ENCODE assay signal across 8 mouse cellular contexts in genomic region chr12:86433371-86433821, GRCm38 (mm10).
DNase-seq lines count a peak whose midpoint lies in the region; ATAC-seq and TF ChIP-seq lines count a peak whose summit lies in the region.

No protein-coding gene starts in this region.

- ATAC-seq in heart, embryonic 14.5 days (ENCODE audit: insufficient number of reproducible peaks, insufficient read depth, low FRiP score, low read depth) = peak; percentile 70
- ATAC-seq in neural tube, embryonic 11.5 days (ENCODE audit: insufficient read depth, low FRiP score, low TSS enrichment) = peak; percentile 83

- DNase-seq in brain, adult 2 months (ENCODE audit: low read depth, low spot score) = peak; percentile 88
- peak; percentile 79 for DNase-seq in kidney, postnatal 10 days
- peak; percentile 59 for DNase-seq in liver
- peak; percentile 84 for DNase-seq in neural tube, embryonic 11.5 days (ENCODE audit: low spot score)
- DNase-seq in thymus, postnatal 0 days (ENCODE audit: low spot score) = peak; percentile 62

- peak; percentile 32 for TF ChIP-seq CTCF in C2C12 (IDR thresholded peaks at IDR 0.05; ENCODE audit: control insufficient read depth, insufficient read depth, insufficient read length)
- TF ChIP-seq CTCF in embryonic fibroblast, embryonic 13.5 days (IDR thresholded peaks at IDR 0.05; ENCODE audit: borderline replicate concordance, insufficient read depth, low read length) = 0 out of 2 replicates have a peak, but pooled peaks have one; percentile 8

- TF ChIP-seq POLR2A in embryonic fibroblast, embryonic 13.5 days (IDR thresholded peaks at IDR 0.05; ENCODE audit: low read depth, low read length) = no peak

- no peaks in the 10 kb centered on the region for H3K4me1 ChIP-seq in embryonic fibroblast, embryonic 13.5 days (ENCODE audit: control insufficient read depth, insufficient read depth, low read length)
- no peaks in the 10 kb centered on the region for H3K4me1 ChIP-seq in heart, embryonic 14.5 days (ENCODE audit: control insufficient read depth in 2 of 2, insufficient read depth in 2 of 2, low read length in 2 of 2)
- H3K4me1 ChIP-seq in neural tube, embryonic 11.5 days (ENCODE audit: control insufficient read depth, insufficient read depth, low read length) = no peaks in the 10 kb centered on the region

- peak overlapping the region; percentile 59 for H3K4me2 ChIP-seq in heart, embryonic 14.5 days (ENCODE audit: low read length)
- H3K4me2 ChIP-seq in neural tube, embryonic 11.5 days (ENCODE audit: low read depth) = peak overlapping the region; percentile 31

- 3% methylated on average over 13 of the region's 13 CpGs for WGBS in heart, embryonic 14.5 days
- WGBS in neural tube, embryonic 11.5 days = 1% methylated on average over 11 of the region's 13 CpGs

- no peaks in the 10 kb centered on the region for H3K79me3 ChIP-seq in C2C12 (ENCODE audit: low read depth)

- no peaks in the 10 kb centered on the region for H3K79me2 ChIP-seq in C2C12 (ENCODE audit: control insufficient read depth, insufficient read depth)

- no peak overlapping the region for H3K4me3 ChIP-seq in C2C12 (ENCODE audit: insufficient read depth, poor library complexity, severe bottlenecking)
- H3K4me3 ChIP-seq in embryonic fibroblast, embryonic 13.5 days (ENCODE audit: insufficient read depth, low read length) = no peak overlapping the region
- peak overlapping the region; percentile 16 to 37; a peak in 3 of 4 replicates for H3K4me3 ChIP-seq in heart, embryonic 14.5 days (ENCODE audit: control insufficient read depth in 1 of 2, insufficient read depth in 1 of 2, low read depth in 1 of 2, low read length in 2 of 2)
- no peak overlapping the region for H3K4me3 ChIP-seq in neural tube, embryonic 11.5 days (ENCODE audit: low read depth, low read length)

- no peak overlapping the region for H3K9ac ChIP-seq in heart, embryonic 14.5 days (ENCODE audit: low read length)
- peak overlapping the region; percentile 39; the same call in 1 of the 2 replicates for H3K9ac ChIP-seq in neural tube, embryonic 11.5 days (ENCODE audit: low read length)

- H3K9me3 ChIP-seq in heart, embryonic 14.5 days (ENCODE audit: control insufficient read depth, low read length) = no peaks in the 10 kb centered on the region
- no peaks in the 10 kb centered on the region for H3K9me3 ChIP-seq in neural tube, embryonic 11.5 days (ENCODE audit: control insufficient read depth, low read length)

- H3K36me3 ChIP-seq in C2C12 (ENCODE audit: control insufficient read depth, insufficient read depth) = no peaks in the 10 kb centered on the region
- H3K36me3 ChIP-seq in heart, embryonic 14.5 days (ENCODE audit: control insufficient read depth, insufficient read depth, low read length) = no peaks in the 10 kb centered on the region
- H3K36me3 ChIP-seq in neural tube, embryonic 11.5 days (ENCODE audit: control insufficient read depth, insufficient read depth, low read length) = no peaks in the 10 kb centered on the region

- no peak overlapping the region for H3ac ChIP-seq in C2C12 (ENCODE audit: control insufficient read depth, insufficient read length, low read depth)

- H3K27me3 ChIP-seq in C2C12 (ENCODE audit: control insufficient read depth, insufficient read depth, insufficient read length) = peaks cover 16% of the 10 kb centered on the region
- 0 out of 2 replicates have a peak, but pooled peaks cover 4% of the 10 kb centered on the region for H3K27me3 ChIP-seq in heart, embryonic 14.5 days (ENCODE audit: control insufficient read depth, insufficient read depth, low read length)
- H3K27me3 ChIP-seq in neural tube, embryonic 11.5 days (ENCODE audit: control insufficient read depth, insufficient read depth, low read length) = no peaks in the 10 kb centered on the region

- H3K27ac ChIP-seq in embryonic fibroblast, embryonic 13.5 days (ENCODE audit: insufficient read depth, low read length) = no peak overlapping the region
- peak overlapping the region in 1 of 2 experiments; percentile 69; a peak in 1 of 4 replicates for H3K27ac ChIP-seq in heart, embryonic 14.5 days (replicated peaks in 1 of 2; ENCODE audit: control insufficient read depth in 1 of 2, insufficient read depth in 1 of 2, low read depth in 2 of 2, low read length in 2 of 2)
- no peak overlapping the region for H3K27ac ChIP-seq in neural tube, embryonic 11.5 days (ENCODE audit: low read depth, low read length)

TF ChIP-seq in C2C12, 6 proteins besides CTCF, POLR2A, EP300 and RAD21:
- TF ChIP-seq USF1 (IDR thresholded peaks at IDR 0.05; ENCODE audit: low read depth) = no peak
- TF ChIP-seq MYOG (IDR thresholded peaks at IDR 0.05; ENCODE audit: control insufficient read depth, extremely low read depth, insufficient read length) = no peak
- no peak for TF ChIP-seq MAX (IDR thresholded peaks at IDR 0.05)
- no peak for TF ChIP-seq MYOD1 (IDR thresholded peaks at IDR 0.05; ENCODE audit: control insufficient read depth, insufficient read length, low read depth)
- TF ChIP-seq FOSL1 (IDR thresholded peaks at IDR 0.05; ENCODE audit: insufficient read depth, low read length, poor library complexity, severe bottlenecking) = no peak
- no peak for TF ChIP-seq CEBPB (IDR thresholded peaks at IDR 0.05; ENCODE audit: low read depth)

Comparison
In these comparisons a context has a peak if more than half of its experiments do, and no peak if none do; other contexts are left out.
1. H3K4me3 ChIP-seq: peak in heart, embryonic 14.5 days (2 of 2); none in C2C12 (single experiment), embryonic fibroblast, embryonic 13.5 days (single experiment) and neural tube, embryonic 11.5 days (single experiment).
2. Peak in every context shown above with its lines, with median percentiles within 50 percentile points of each other: DNase-seq.